Mouse (Mus musculus) spleen, adult 2 months (tissue): ENCODE measurements around the gene Mocs2. TPM values are rescaled to one million over a fixed set of nuclear protein-coding genes. Genes with fewer than 3 reads are reported as not detected.
A peak's percentile ranks its signal among the peaks of the same experiment; 100 is the strongest.

Source experiments
- DNase-seq, 2 experiments: peaks; one replicate each; pipeline versions ENCODE4 v3.0.0 to v3.0.0-alpha.2; 2012 to 2021; ENCODE audit warnings: low spot score in 2 of 2, low read depth in 1 of 2
- H3K27ac ChIP-seq: fragments of 200-500 bp; 2 replicates; pipeline ENCODE4 v1.5.1; 2012; ENCODE audit warnings: low read length, inconsistent platforms; ENCODE audit not compliant: insufficient read depth
- H3K27me3 ChIP-seq: fragments of 200-500 bp; 2 replicates; pipeline ENCODE4 v1.6.1; 2012; ENCODE audit warnings: mild to moderate bottlenecking, moderate library complexity, low read length, inconsistent platforms; ENCODE audit not compliant: control insufficient read depth, insufficient read depth
- H3K36me3 ChIP-seq: fragments of 200-500 bp; 2 replicates; pipeline ENCODE4 v1.6.1; 2012; ENCODE audit warnings: mild to moderate bottlenecking, low read length, inconsistent platforms; ENCODE audit not compliant: control insufficient read depth, insufficient read depth
- H3K4me1 ChIP-seq: fragments of 200-500 bp; 2 replicates; pipeline ENCODE4 v1.6.1; 2011; ENCODE audit warnings: inconsistent platforms; ENCODE audit not compliant: control insufficient read depth, insufficient read depth, insufficient read length
- H3K4me3 ChIP-seq: fragments of 200-500 bp; 2 replicates; pipeline ENCODE4 v1.5.1; 2011; ENCODE audit warnings: mild to moderate bottlenecking, inconsistent platforms; ENCODE audit not compliant: insufficient read depth, insufficient read length; ENCODE audit errors: extremely low read depth
- CTCF ChIP-seq: fragments of 200-500 bp; IDR thresholded peaks from 2 replicates; pipeline ENCODE4 v1.5.1; 2011; ENCODE audit warnings: mild to moderate bottlenecking, inconsistent platforms; ENCODE audit not compliant: insufficient read depth, insufficient read length, insufficient replicate concordance; ENCODE audit errors: extremely low read depth
- POLR2A ChIP-seq: fragments of 200-500 bp; IDR thresholded peaks from 2 replicates; pipeline ENCODE4 v1.6.1; 2011; ENCODE audit warnings: low read depth, low read length, inconsistent platforms
- WGBS: fragments of 180-500 bp; shearing (Covaris S2); methylation state at CpG from one replicate; pipeline ENCODE4 v1.1.7; 2018; 5-methylcytosine and 5-hydroxymethylcytosine counted together
- polyA plus RNA-seq: library from polyadenylated mRNA; depleted of rRNA; stranded (reverse); fragments of >200 nt; gene quantifications from 2 replicates; pipeline ENCODE4 v1.2.3, GENCODE M21; 2012

Gene Mocs2
- polyA plus RNA-seq, 1 experiment = 6.2 TPM

DNA sequence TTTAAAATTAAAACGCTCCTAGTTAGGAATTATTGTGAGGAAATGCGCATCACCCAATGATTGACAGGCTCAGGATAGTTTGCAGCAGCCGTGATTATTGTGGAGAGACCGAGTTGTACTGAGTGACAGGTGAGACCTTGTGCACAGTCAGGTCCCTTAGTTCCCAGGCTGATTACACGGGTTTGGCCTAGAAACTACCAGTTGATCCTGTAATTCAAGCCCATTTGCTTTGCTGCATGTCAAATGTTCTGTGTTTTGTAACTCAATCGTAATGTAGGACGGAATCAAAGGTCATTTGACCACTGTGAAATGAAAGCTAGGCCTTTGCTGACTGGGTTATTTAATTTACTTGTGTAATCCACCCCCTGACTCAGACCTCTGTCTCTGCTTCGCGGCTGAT is 477 bp downstream of the Mocs2 start:
- no peaks in the 10 kb centered on the region; the same call in 1 of the 2 replicates for H3K4me1 ChIP-seq
- no peak overlapping the region for H3K27ac ChIP-seq
- H3K36me3 ChIP-seq = peaks cover 8% of the 10 kb centered on the region; the same call in 1 of the 2 replicates
- no peaks in the 10 kb centered on the region for H3K27me3 ChIP-seq
- no peak for DNase-seq
- peak overlapping the region; percentile 91 for H3K4me3 ChIP-seq
- TF ChIP-seq CTCF (no peak), POLR2A (no peak)
- 20% methylated on average over 9 of the region's 9 CpGs for WGBS

DNA sequence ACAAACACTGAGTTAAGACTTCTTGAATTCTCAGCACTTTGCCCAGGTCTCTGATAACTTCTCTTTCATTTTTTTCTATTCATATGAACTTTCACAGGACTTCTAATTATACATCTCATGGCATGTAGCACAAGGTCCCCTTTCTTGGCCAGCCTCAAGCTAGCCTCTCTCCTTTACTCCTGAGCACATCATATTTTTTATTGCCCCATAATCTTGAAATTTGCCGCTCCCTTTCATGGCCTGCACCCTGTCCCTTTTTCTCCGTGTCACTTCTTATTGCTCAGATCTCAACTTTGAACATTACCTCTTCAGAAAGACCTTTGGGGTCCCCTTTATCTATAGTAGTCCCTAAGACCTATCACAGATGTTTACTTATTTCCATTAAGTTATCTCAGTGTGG is 4.8 kb downstream of the Mocs2 start:
- no peak overlapping the region for H3K27ac ChIP-seq
- H3K4me1 ChIP-seq = no peaks in the 10 kb centered on the region; the same call in 1 of the 2 replicates
- H3K4me3 ChIP-seq = no peak overlapping the region
- 92% methylated on average over 2 of the region's 2 CpGs for WGBS
- H3K27me3 ChIP-seq = no peaks in the 10 kb centered on the region
- peaks cover 20% of the 10 kb centered on the region for H3K36me3 ChIP-seq
- TF ChIP-seq POLR2A (no peak), CTCF (no peak)
- DNase-seq = no peak

- H3K36me3 ChIP-seq = peaks cover 25% of the 10 kb centered on the region
These were observed 7.4 kb downstream of the Mocs2 start for GRCm38 (mm10) chr13:114825377-114825855.

GRCm38 (mm10) chr13:114831367-114831833 is 13.4 kb downstream of the Mocs2 start:
- 87% methylated on average over 4 of the region's 4 CpGs for WGBS
- peaks cover 15% of the 10 kb centered on the region for H3K36me3 ChIP-seq
- no peak overlapping the region for H3K4me3 ChIP-seq
- no peaks in the 10 kb centered on the region for H3K27me3 ChIP-seq
- peaks cover 13% of the 10 kb centered on the region for H3K4me1 ChIP-seq
- no peak overlapping the region for H3K27ac ChIP-seq
- TF ChIP-seq POLR2A (no peak), CTCF (0 out of 2 replicates have a peak, but pooled peaks have one; percentile 18)
- peak in 1 of 2 experiments; percentile 33 for DNase-seq

More at GRCm38 (mm10) chr13:114825377-114825855, 7.4 kb downstream of the Mocs2 start:
- TF ChIP-seq CTCF = no peak
- TF ChIP-seq POLR2A = no peak
- Histone ChIP-seq H3K4me3 (no peak overlapping the region), H3K27me3 (no peaks in the 10 kb centered on the region), H3K27ac (no peak overlapping the region), H3K4me1 (no peaks in the 10 kb centered on the region)
- WGBS = 96% methylated on average over 6 of the region's 6 CpGs
- DNase-seq = no peak

DNA sequence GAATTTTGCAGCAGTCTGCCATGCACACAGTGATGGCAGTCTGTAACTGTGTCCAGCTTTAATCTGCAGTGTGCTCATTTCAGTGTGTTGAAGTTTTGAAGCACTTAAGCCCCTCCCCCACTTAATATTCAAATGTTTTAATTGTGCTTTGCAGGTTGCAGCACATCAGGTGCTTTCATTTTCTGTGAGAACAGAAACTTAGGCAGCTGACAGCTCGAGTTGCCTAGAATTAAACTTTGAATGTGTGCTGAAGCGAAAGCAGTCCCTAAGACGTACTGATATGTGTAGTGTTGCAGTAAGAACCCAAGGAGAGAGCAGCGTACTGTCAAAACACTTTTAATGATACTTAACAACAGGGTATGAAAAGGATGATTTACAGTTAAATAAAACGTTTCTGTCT is 14.7 kb downstream of the Mocs2 start:
- Histone ChIP-seq H3K4me1 (peaks cover 13% of the 10 kb centered on the region), H3K27ac (no peak overlapping the region), H3K27me3 (no peaks in the 10 kb centered on the region), H3K4me3 (no peak overlapping the region), H3K36me3 (peaks cover 9% of the 10 kb centered on the region; the same call in 1 of the 2 replicates)
- 40% methylated on average over 5 of the region's 5 CpGs for WGBS
- TF ChIP-seq CTCF (no peak), POLR2A (no peak)
- DNase-seq = peak in 1 of 2 experiments; percentile 27

- Histone ChIP-seq H3K4me3 (no peak overlapping the region), H3K27ac (no peak overlapping the region), H3K36me3 (peaks cover 7% of the 10 kb centered on the region; the same call in 1 of the 2 replicates), H3K27me3 (no peaks in the 10 kb centered on the region), H3K4me1 (peaks cover 13% of the 10 kb centered on the region)
- no peak for DNase-seq
- TF ChIP-seq CTCF (no peak), POLR2A (no peak)
- WGBS = 89% methylated on average over 4 of the region's 4 CpGs
These were observed 15.3 kb downstream of the Mocs2 start for GRCm38 (mm10) chr13:114833351-114833750.

DNA sequence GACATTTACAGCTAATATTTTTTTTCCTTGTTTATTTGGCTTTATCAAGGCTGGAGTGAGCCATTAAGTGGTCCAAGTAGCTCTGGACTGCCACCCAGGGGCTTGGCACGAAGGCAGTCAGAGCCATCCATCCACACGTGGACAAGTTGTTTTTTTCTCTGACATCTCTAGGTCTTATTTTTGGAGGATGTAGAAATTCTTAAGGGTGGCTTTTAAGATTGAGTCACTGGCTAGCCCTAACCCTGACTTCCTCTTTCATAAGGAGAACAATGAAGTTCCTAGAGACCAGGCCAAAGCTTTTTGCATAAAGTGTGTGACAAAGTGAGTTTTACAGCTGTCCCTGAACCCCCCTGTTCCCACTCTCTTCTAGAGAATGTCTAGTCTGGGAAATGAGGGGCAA is 16.5 kb downstream of the Mocs2 start:
- WGBS = 13% methylated on average over 2 of the region's 2 CpGs
- Histone ChIP-seq H3K27ac (peak overlapping the region; percentile 61), H3K27me3 (no peaks in the 10 kb centered on the region), H3K4me3 (no peak overlapping the region), H3K36me3 (peaks cover 5% of the 10 kb centered on the region; the same call in 1 of the 2 replicates), H3K4me1 (peaks cover 13% of the 10 kb centered on the region)
- no peak for DNase-seq
- TF ChIP-seq CTCF (no peak), POLR2A (no peak)
